Mouse (Mus musculus): ENCODE measurements at regions not wholly inside any gene's neighbourhood (a gene's known extent, or its start where the extent isn't known, plus 50 kb on each side); places are given as distances from the start of the nearest gene placed in this dataset.

DNA sequence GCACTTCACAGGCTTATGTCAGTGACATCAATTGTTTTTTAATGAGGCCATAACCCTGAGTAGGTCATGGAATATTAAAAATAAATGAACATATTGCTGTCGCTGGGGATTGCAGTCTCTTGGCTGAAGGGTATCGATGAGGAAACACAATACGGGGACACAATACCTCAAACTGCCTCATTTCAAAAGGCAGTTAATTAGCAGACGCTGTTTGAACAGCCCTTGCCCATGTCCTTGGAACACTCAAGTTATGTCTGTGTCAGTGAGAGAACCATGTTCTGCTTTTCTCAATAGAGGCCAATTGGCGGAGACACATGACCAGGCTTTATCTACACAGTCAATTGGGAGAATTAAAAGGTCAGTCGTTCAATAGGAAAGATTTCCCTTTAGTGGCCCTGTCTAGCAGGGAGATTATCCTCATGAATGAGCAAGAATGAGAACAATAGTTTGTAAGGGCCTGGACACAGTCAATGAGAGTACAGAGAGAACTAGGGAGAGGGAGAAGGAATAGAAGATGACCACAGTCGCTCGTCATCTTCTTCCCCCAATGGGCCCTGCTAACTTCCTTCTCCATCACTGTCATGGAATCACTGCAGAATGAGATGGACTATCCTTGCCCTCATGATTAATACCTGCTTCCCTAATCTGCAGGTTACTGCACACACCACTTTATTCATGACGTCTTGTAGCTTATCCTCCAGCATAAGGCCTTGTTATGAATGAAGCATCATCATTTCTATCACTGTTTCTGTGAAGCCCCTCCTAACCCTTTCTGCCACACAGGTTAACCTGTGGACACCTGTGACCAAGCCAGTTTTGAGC is 973.6 kb upstream of the Lcorl start:
- ATAC-seq (ENCODE audit: low FRiP score, low TSS enrichment) (no peak), DNase-seq (ENCODE audit: low spot score) (no peak)
- Histone ChIP-seq H3K9me3 (ENCODE audit: control insufficient read depth, low read length) (no peaks in the 10 kb centered on the region), H3K4me3 (ENCODE audit: low read depth, low read length) (no peak overlapping the region), H3K4me2 (replicated peaks; ENCODE audit: low read depth) (no peak overlapping the region), H3K9ac (ENCODE audit: low read length) (no peak overlapping the region), H3K36me3 (ENCODE audit: control insufficient read depth, insufficient read depth, low read length) (no peaks in the 10 kb centered on the region), H3K4me1 (replicated peaks; ENCODE audit: control insufficient read depth, insufficient read depth) (no peaks in the 10 kb centered on the region), H3K27ac (replicated peaks) (no peak overlapping the region), H3K27me3 (ENCODE audit: control insufficient read depth, insufficient read depth, low read length) (no peaks in the 10 kb centered on the region)
- 85% methylated on average over 9 of the region's 9 CpGs for WGBS
- TF ChIP-seq EP300 (optimal IDR thresholded peaks at IDR 0.05) (no peak), CTCF (IDR thresholded peaks at IDR 0.05; ENCODE audit: low read depth) (no peak)

GRCm38 (mm10) chr5:46830114-46830513 is 972.7 kb upstream of the Lcorl start:
- WGBS = 80% methylated on average over 6 of the region's 6 CpGs
- no peaks in the 10 kb centered on the region for H3K4me1 ChIP-seq (replicated peaks; ENCODE audit: control insufficient read depth, insufficient read depth)
- ATAC-seq (ENCODE audit: low FRiP score, low TSS enrichment) (no peak), DNase-seq (ENCODE audit: low spot score) (no peak)
- TF ChIP-seq CTCF (IDR thresholded peaks at IDR 0.05; ENCODE audit: low read depth) (no peak), EP300 (optimal IDR thresholded peaks at IDR 0.05) (no peak)
- no peak overlapping the region for H3K4me2 ChIP-seq (replicated peaks; ENCODE audit: low read depth)
- no peak overlapping the region for H3K27ac ChIP-seq (replicated peaks)
- no peaks in the 10 kb centered on the region for H3K36me3 ChIP-seq (ENCODE audit: control insufficient read depth, insufficient read depth, low read length)
- no peaks in the 10 kb centered on the region for H3K9me3 ChIP-seq (ENCODE audit: control insufficient read depth, low read length)
- no peak overlapping the region for H3K4me3 ChIP-seq (ENCODE audit: low read depth, low read length)
- no peak overlapping the region for H3K9ac ChIP-seq (ENCODE audit: low read length)
- H3K27me3 ChIP-seq (ENCODE audit: control insufficient read depth, insufficient read depth, low read length) = no peaks in the 10 kb centered on the region

DNA sequence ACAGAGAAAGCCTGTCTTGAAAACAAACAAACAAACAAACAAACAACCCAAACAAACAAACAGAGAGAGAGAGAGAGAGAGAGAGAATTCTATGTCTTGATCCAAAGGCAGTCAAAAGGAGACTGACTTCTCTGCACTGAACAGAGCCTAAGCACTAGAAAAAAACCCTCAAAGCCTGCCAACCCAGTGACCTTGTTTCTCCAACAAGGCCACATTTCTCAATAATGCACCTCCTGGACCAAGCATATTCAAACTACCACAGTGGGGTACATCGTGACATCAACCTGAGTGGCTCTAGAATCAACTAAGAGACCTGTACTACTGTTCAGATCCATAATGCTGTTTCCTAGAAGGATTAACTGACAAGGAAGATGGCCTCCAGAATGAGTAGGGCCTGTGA is 969.0 kb upstream of the Lcorl start:
- Histone ChIP-seq H3K27me3 (ENCODE audit: control insufficient read depth, insufficient read depth, low read length) (no peaks in the 10 kb centered on the region), H3K4me2 (replicated peaks; ENCODE audit: low read depth) (no peak overlapping the region), H3K27ac (replicated peaks) (no peak overlapping the region), H3K36me3 (ENCODE audit: control insufficient read depth, insufficient read depth, low read length) (no peaks in the 10 kb centered on the region), H3K4me1 (replicated peaks; ENCODE audit: control insufficient read depth, insufficient read depth) (no peaks in the 10 kb centered on the region), H3K9ac (ENCODE audit: low read length) (no peak overlapping the region), H3K9me3 (ENCODE audit: control insufficient read depth, low read length) (no peaks in the 10 kb centered on the region), H3K4me3 (ENCODE audit: low read depth, low read length) (no peak overlapping the region)
- TF ChIP-seq CTCF (IDR thresholded peaks at IDR 0.05; ENCODE audit: low read depth) = no peak
- no peak for TF ChIP-seq EP300 (optimal IDR thresholded peaks at IDR 0.05)
- ATAC-seq (ENCODE audit: low FRiP score, low TSS enrichment) (no peak), DNase-seq (ENCODE audit: low spot score) (no peak)
- 86% methylated on average over 1 of the region's 1 CpGs for WGBS

DNA sequence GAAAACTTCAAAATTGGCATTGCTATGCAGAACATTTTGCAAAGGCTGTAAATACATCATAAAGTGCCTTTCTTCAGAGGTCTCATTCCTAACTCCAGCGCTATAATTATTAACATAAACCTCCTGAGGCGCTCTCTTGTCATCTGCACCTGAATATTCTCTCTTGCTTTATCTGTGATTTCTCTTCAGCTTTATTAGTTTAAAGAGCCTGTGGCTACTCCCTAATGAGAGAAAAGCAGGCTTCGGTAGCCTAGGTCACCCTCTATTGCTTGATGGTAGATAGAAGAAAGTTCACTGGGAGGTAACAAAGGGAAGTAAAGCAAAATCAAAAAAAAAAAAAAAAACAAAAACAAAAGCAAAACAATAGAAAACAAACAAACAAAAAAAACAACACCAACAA is 967.5 kb upstream of the Lcorl start:
- ATAC-seq (ENCODE audit: low FRiP score, low TSS enrichment) = no peak
- WGBS = 81% methylated on average over 3 of the region's 3 CpGs
- TF ChIP-seq CTCF (IDR thresholded peaks at IDR 0.05; ENCODE audit: low read depth) (no peak), EP300 (optimal IDR thresholded peaks at IDR 0.05) (no peak)
- H3K9ac ChIP-seq (ENCODE audit: low read length) = no peak overlapping the region
- H3K27ac ChIP-seq (replicated peaks) = no peak overlapping the region
- no peak overlapping the region for H3K4me2 ChIP-seq (replicated peaks; ENCODE audit: low read depth)
- H3K9me3 ChIP-seq (ENCODE audit: control insufficient read depth, low read length) = no peaks in the 10 kb centered on the region
- no peak for DNase-seq (ENCODE audit: low spot score)
- no peaks in the 10 kb centered on the region for H3K4me1 ChIP-seq (replicated peaks; ENCODE audit: control insufficient read depth, insufficient read depth)
- H3K4me3 ChIP-seq (ENCODE audit: low read depth, low read length) = no peak overlapping the region
- H3K36me3 ChIP-seq (ENCODE audit: control insufficient read depth, insufficient read depth, low read length) = no peaks in the 10 kb centered on the region
- H3K27me3 ChIP-seq (ENCODE audit: control insufficient read depth, insufficient read depth, low read length) = no peaks in the 10 kb centered on the region

GRCm38 (mm10) chr5:46795102-46795501 is 937.7 kb upstream of the Lcorl start:
- no peak for TF ChIP-seq EP300 (optimal IDR thresholded peaks at IDR 0.05)
- TF ChIP-seq CTCF (IDR thresholded peaks at IDR 0.05; ENCODE audit: low read depth) = no peak
- Histone ChIP-seq H3K9me3 (ENCODE audit: control insufficient read depth, low read length) (no peaks in the 10 kb centered on the region), H3K4me1 (replicated peaks; ENCODE audit: control insufficient read depth, insufficient read depth) (no peaks in the 10 kb centered on the region), H3K27me3 (ENCODE audit: control insufficient read depth, insufficient read depth, low read length) (no peaks in the 10 kb centered on the region), H3K9ac (ENCODE audit: low read length) (no peak overlapping the region), H3K4me3 (ENCODE audit: low read depth, low read length) (no peak overlapping the region), H3K4me2 (replicated peaks; ENCODE audit: low read depth) (no peak overlapping the region), H3K27ac (replicated peaks) (no peak overlapping the region), H3K36me3 (ENCODE audit: control insufficient read depth, insufficient read depth, low read length) (no peaks in the 10 kb centered on the region)
- 54% methylated on average over 2 of the region's 2 CpGs for WGBS
- ATAC-seq (ENCODE audit: low FRiP score, low TSS enrichment) = no peak; the same call in 1 of the 2 replicates
- DNase-seq (ENCODE audit: low spot score) = no peak

- no peak overlapping the region for H3K9ac ChIP-seq (ENCODE audit: low read length)
- H3K9me3 ChIP-seq (ENCODE audit: control insufficient read depth, low read length) = no peaks in the 10 kb centered on the region
- no peaks in the 10 kb centered on the region for H3K27me3 ChIP-seq (ENCODE audit: control insufficient read depth, insufficient read depth, low read length)
- no peak for TF ChIP-seq EP300 (optimal IDR thresholded peaks at IDR 0.05)
- no peak for TF ChIP-seq CTCF (IDR thresholded peaks at IDR 0.05; ENCODE audit: low read depth)
- H3K4me2 ChIP-seq (replicated peaks; ENCODE audit: low read depth) = no peak overlapping the region
- ATAC-seq (ENCODE audit: low FRiP score, low TSS enrichment) (no peak; the same call in 1 of the 2 replicates), DNase-seq (ENCODE audit: low spot score) (no peak)
- 49% methylated on average over 7 of the region's 7 CpGs for WGBS
- H3K4me1 ChIP-seq (replicated peaks; ENCODE audit: control insufficient read depth, insufficient read depth) = no peaks in the 10 kb centered on the region
- H3K4me3 ChIP-seq (ENCODE audit: low read depth, low read length) = no peak overlapping the region
- no peaks in the 10 kb centered on the region for H3K36me3 ChIP-seq (ENCODE audit: control insufficient read depth, insufficient read depth, low read length)
- H3K27ac ChIP-seq (replicated peaks) = no peak overlapping the region
Measured at GRCm38 (mm10) chr5:46794028-46794705, 936.8 kb upstream of the Lcorl start.

Data from stomach, postnatal 0 days (tissue).